Mouse (Mus musculus) G1E (cell line): ENCODE measurements around the gene Spint2.

ENCODE experiments used
- CTCF ChIP-seq: IDR thresholded peaks from 2 replicates; pipeline ENCODE4 v1.5.1; 2012; ENCODE audit warnings: low read depth, low read length, inconsistent platforms, mixed read lengths
- TAL1 ChIP-seq: conservative IDR thresholded peaks from 2 replicates; pipeline ENCODE4 v1.6.1; 2012; ENCODE audit warnings: low read depth, low read length, inconsistent platforms, mixed read lengths

GRCm38 (mm10) chr7:29288942-29289638 is 7.4 kb upstream of the Spint2 start, which contains the start of gene Ppp1r14a:
- TF ChIP-seq CTCF, result peak; percentile 86
- TF ChIP-seq TAL1, result no peak
